Mouse (Mus musculus): ENCODE measurements at regions not wholly inside any gene's neighbourhood (a gene's known extent, or its start where the extent isn't known, plus 50 kb on each side); places are given as distances from the start of the nearest gene placed in this dataset.
"Not testable (repeated sequence)": the region's sequence is repeated elsewhere in the genome, so short reads cannot be mapped to it uniquely, and the experiment has no call there.

- no peak for DNase-seq
Measured at GRCm38 (mm10) chr6:89161746-89162145, 200.7 kb downstream of the Plxna1 start.

- DNase-seq: no peak
Measured at GRCm38 (mm10) chr6:89169520-89169919, 192.9 kb downstream of the Plxna1 start.

GRCm38 (mm10) chr6:89184920-89185319, 177.5 kb downstream of the Plxna1 start:
- DNase-seq: not testable (repeated sequence)

- DNase-seq: not testable (repeated sequence)
Measured at GRCm38 (mm10) chr6:89200514-89201284, 161.7 kb downstream of the Plxna1 start.

GRCm38 (mm10) chr6:89215021-89215420, 147.4 kb downstream of the Plxna1 start:
- DNase-seq: no peak

GRCm38 (mm10) chr6:89235416-89236075, 126.9 kb downstream of the Plxna1 start:
- DNase-seq: no peak

GRCm38 (mm10) chr6:89236226-89236625, 126.2 kb downstream of the Plxna1 start:
- no peak for DNase-seq

GRCm38 (mm10) chr6:89236892-89237646, 125.4 kb downstream of the Plxna1 start:
- DNase-seq: no peak

GRCm38 (mm10) chr6:89238871-89239270, 123.5 kb downstream of the Plxna1 start:
- no peak for DNase-seq

GRCm38 (mm10) chr6:89239511-89239910, 122.9 kb downstream of the Plxna1 start:
- DNase-seq: no peak

- no peak for DNase-seq
Measured at GRCm38 (mm10) chr6:89240168-89240705, 122.2 kb downstream of the Plxna1 start.

- DNase-seq: peak; percentile 60
Measured at GRCm38 (mm10) chr6:89242371-89243288, 119.8 kb downstream of the Plxna1 start.

- no peak for DNase-seq
Measured at GRCm38 (mm10) chr6:89245506-89245905, 116.9 kb downstream of the Plxna1 start.

- no peak for DNase-seq
Measured at GRCm38 (mm10) chr6:89246261-89246660, 116.2 kb downstream of the Plxna1 start.

- DNase-seq: no peak
Measured at GRCm38 (mm10) chr6:89248574-89248973, 113.8 kb downstream of the Plxna1 start.

GRCm38 (mm10) chr6:89249303-89249702, 113.1 kb downstream of the Plxna1 start:
- DNase-seq: no peak

GRCm38 (mm10) chr6:89251641-89252040, 110.8 kb downstream of the Plxna1 start:
- DNase-seq: no peak

- no peak for DNase-seq
Measured at GRCm38 (mm10) chr6:89256022-89256421, 106.4 kb downstream of the Plxna1 start.

- DNase-seq: no peak
Measured at GRCm38 (mm10) chr6:89256630-89257292, 105.7 kb downstream of the Plxna1 start.

- DNase-seq: peak; percentile 30
Measured at GRCm38 (mm10) chr6:89257416-89257815, 105.0 kb downstream of the Plxna1 start.

- no peak for DNase-seq
Measured at GRCm38 (mm10) chr6:89258140-89258539, 104.3 kb downstream of the Plxna1 start.
